Mouse (Mus musculus): ENCODE measurements at regions not wholly inside any gene's neighbourhood (a gene's known extent, or its start where the extent isn't known, plus 50 kb on each side); places are given as distances from the start of the nearest gene placed in this dataset.
A peak's percentile ranks its signal among the peaks of the same experiment; 100 is the strongest.

DNA sequence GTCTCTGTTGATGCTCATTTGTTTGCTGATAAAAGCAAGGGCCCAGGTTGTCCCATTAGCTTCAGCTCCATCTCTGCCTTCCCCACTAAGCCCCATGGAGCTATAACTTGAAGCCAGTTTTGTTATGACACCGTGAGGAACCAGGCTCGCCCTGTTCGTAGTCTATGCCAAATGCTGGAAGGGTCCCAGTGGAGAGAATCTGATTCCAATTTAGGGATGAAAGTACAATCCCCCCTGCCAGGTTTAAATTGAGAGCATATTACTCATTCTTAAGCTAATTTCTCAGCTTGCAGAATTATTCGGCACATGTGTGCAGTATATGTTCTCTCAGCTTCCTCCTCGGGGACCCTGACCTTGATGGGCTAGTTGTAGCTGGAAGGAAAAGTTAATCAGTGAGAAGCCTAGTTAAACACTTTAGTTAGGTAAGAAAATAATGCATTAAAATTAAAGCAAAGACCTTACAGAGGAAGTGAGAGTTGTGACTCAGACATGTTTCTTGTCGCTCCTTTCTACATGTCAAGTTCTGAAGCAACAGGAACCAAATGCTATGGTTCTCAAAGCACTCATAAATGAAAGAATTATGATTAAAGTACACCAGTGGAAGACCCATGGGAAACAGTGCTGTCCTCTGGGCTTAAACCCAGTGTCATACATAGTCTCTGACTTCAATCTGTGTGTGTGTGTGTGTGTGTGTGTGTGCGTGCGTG lies 295.2 kb downstream of the Rnd3 start:
- 63% methylated on average over 8 of the region's 8 CpGs for WGBS
- H3K9ac ChIP-seq: no peak overlapping the region
- peaks cover 9% of the 10 kb centered on the region; the same call in 1 of the 2 replicates for H3K4me1 ChIP-seq (replicated peaks)
- H3K27me3 ChIP-seq: no peaks in the 10 kb centered on the region
- H3K36me3 ChIP-seq: no peaks in the 10 kb centered on the region
- no peak for ATAC-seq (ENCODE audit: low FRiP score)
- H3K4me3 ChIP-seq: no peak overlapping the region
- H3K4me2 ChIP-seq: no peak overlapping the region
- H3K9me3 ChIP-seq: no peaks in the 10 kb centered on the region
- no peak overlapping the region for H3K27ac ChIP-seq

DNA sequence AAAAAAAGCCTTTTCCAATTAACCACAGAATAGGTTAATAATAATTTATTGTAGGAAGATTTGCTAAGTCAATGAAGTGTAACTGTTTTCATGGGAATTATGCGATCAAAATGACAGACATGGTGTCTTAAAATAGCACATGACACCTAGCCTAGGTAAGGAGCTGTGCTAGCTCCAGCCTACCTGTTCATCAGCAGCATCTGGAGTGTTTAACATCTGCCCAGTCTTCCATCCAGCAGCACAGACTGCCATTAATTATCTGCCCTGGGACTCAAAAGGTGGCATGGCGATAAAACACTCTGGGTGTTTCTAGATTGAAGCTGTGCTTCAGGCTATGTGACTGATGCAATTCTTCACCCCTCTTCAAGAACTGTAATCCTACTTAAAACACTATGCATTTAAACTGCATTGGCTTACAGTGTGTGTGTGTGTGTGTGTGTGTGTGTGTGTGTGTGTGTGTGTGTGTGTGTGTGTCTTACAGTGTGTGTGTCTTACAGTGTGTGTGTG lies 296.4 kb downstream of the Rnd3 start:
- no peaks in the 10 kb centered on the region for H3K36me3 ChIP-seq
- 56% methylated on average over 2 of the region's 2 CpGs for WGBS
- H3K9me3 ChIP-seq: no peaks in the 10 kb centered on the region
- no peak overlapping the region for H3K9ac ChIP-seq
- H3K27me3 ChIP-seq: no peaks in the 10 kb centered on the region
- H3K4me2 ChIP-seq: no peak overlapping the region
- peaks cover 9% of the 10 kb centered on the region; the same call in 1 of the 2 replicates for H3K4me1 ChIP-seq (replicated peaks)
- H3K27ac ChIP-seq: no peak overlapping the region
- no peak overlapping the region for H3K4me3 ChIP-seq
- ATAC-seq (ENCODE audit: low FRiP score): peak; percentile 21; the same call in 1 of the 2 replicates

DNA sequence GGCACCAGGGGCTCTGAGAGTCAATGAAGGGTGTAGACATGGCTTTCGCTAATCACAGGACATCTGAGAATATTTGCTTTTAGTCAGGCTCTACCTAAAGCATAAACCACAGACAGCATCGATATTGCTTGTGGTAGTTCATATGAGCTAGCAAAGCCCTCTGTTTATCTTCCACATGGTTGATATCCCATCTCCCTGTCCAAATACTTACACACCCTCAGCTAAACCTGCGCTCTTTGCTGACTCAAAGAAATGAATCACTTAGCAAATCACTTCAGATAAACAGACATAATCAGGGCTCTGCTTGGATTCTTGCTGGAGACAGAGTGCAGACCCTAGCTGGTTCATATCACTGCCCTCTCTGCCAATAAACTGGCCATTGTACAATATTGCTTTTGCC lies 298.8 kb downstream of the Rnd3 start:
- no peak for ATAC-seq (ENCODE audit: low FRiP score)
- H3K9ac ChIP-seq: no peak overlapping the region
- no peak overlapping the region for H3K4me2 ChIP-seq
- H3K4me1 ChIP-seq (replicated peaks): peaks cover 9% of the 10 kb centered on the region; the same call in 1 of the 2 replicates
- H3K36me3 ChIP-seq: no peaks in the 10 kb centered on the region
- WGBS: 93% methylated on average over 3 of the region's 3 CpGs
- H3K4me3 ChIP-seq: no peak overlapping the region
- H3K9me3 ChIP-seq: no peaks in the 10 kb centered on the region
- no peaks in the 10 kb centered on the region for H3K27me3 ChIP-seq
- H3K27ac ChIP-seq: no peak overlapping the region

- Histone ChIP-seq H3K4me1 (replicated peaks) (no peaks in the 10 kb centered on the region), H3K36me3 (no peaks in the 10 kb centered on the region), H3K27ac (no peak overlapping the region), H3K4me2 (no peak overlapping the region), H3K27me3 (no peaks in the 10 kb centered on the region), H3K9ac (no peak overlapping the region), H3K4me3 (no peak overlapping the region), H3K9me3 (no peaks in the 10 kb centered on the region)
- ATAC-seq (ENCODE audit: low FRiP score): no peak
- WGBS: 86% methylated on average over 2 of the region's 2 CpGs
Observed at GRCm38 (mm10) chr2:50841881-50842280, 307.0 kb downstream of the Rnd3 start.

DNA sequence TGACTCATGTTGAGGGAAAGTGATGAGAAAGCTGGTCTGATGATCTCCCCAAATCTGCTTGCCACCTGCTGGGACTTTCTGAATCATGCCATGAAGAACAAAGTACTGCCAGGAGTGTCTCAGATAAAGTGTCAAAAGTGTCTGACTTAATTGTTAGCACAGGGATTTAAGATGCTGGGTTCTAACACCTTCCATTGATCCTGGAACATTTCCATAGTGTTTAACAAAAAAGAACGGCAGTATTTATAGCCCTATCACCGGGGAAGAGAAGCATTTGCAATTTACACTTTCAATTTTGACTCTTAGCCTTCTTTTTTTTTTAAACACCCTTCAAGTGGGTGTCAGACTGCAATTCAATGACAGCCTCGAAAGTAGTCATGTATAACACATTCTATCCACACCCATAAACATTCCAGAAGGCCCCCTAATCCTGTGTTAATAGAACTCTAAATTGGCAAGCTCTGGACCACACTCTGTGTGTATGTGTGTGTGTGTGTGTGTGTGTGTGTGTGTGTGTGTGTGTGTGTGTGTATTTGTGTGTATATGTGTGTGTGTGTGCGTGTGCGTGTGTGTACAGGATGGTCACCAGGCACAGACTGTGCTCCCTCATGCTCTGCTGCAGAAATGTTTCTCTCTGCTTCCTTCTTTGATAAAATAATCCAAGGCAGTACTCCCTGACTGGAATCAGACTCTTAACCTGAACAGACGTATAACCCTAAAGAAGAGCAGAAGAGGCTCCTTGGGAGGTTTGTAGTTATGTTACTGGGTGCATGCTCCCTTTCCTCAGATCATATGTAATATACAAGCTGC lies 313.2 kb downstream of the Rnd3 start:
- no peak for ATAC-seq (ENCODE audit: low FRiP score)
- Histone ChIP-seq H3K9ac (no peak overlapping the region), H3K4me2 (no peak overlapping the region), H3K27ac (no peak overlapping the region), H3K36me3 (no peaks in the 10 kb centered on the region), H3K4me3 (no peak overlapping the region), H3K4me1 (replicated peaks) (no peaks in the 10 kb centered on the region), H3K9me3 (no peaks in the 10 kb centered on the region), H3K27me3 (0 out of 2 replicates have a peak, but pooled peaks cover 3% of the 10 kb centered on the region)
- WGBS: 83% methylated on average over 6 of the region's 6 CpGs

GRCm38 (mm10) chr2:50833791-50834190 lies 315.1 kb downstream of the Rnd3 start:
- no peaks in the 10 kb centered on the region for H3K9me3 ChIP-seq
- 91% methylated on average over 5 of the region's 5 CpGs for WGBS
- H3K4me2 ChIP-seq: no peak overlapping the region
- 0 out of 2 replicates have a peak, but pooled peaks cover 3% of the 10 kb centered on the region for H3K27me3 ChIP-seq
- H3K36me3 ChIP-seq: no peaks in the 10 kb centered on the region
- H3K4me1 ChIP-seq (replicated peaks): no peaks in the 10 kb centered on the region
- H3K9ac ChIP-seq: no peak overlapping the region
- no peak overlapping the region for H3K27ac ChIP-seq
- ATAC-seq (ENCODE audit: low FRiP score): no peak
- no peak overlapping the region for H3K4me3 ChIP-seq

DNA sequence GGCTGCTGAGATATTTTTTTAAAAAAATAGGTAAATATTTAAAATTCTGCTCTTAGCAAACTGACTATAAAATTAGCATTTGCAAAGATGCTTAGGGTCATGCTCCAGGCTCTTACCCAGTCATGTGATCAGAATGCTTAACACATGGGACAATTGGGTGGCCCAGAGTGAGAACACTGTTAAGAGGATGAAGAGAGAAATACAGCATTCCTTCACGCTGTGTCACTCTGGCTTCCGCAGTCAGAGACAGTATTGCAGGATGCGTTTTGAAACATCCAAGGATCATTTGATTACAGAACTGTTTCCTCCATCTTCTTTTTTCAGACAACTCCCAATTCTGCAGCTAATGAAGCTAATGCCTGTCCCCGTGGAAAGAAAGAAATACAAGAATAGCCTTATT lies 316.4 kb downstream of the Rnd3 start:
- H3K4me1 ChIP-seq (replicated peaks): no peaks in the 10 kb centered on the region
- no peak overlapping the region for H3K4me2 ChIP-seq
- H3K4me3 ChIP-seq: no peak overlapping the region
- 0 out of 2 replicates have a peak, but pooled peaks cover 3% of the 10 kb centered on the region for H3K27me3 ChIP-seq
- H3K36me3 ChIP-seq: no peaks in the 10 kb centered on the region
- H3K9ac ChIP-seq: no peak overlapping the region
- no peaks in the 10 kb centered on the region for H3K9me3 ChIP-seq
- H3K27ac ChIP-seq: no peak overlapping the region
- ATAC-seq (ENCODE audit: low FRiP score): no peak
- WGBS: 60% methylated on average over 4 of the region's 4 CpGs

DNA sequence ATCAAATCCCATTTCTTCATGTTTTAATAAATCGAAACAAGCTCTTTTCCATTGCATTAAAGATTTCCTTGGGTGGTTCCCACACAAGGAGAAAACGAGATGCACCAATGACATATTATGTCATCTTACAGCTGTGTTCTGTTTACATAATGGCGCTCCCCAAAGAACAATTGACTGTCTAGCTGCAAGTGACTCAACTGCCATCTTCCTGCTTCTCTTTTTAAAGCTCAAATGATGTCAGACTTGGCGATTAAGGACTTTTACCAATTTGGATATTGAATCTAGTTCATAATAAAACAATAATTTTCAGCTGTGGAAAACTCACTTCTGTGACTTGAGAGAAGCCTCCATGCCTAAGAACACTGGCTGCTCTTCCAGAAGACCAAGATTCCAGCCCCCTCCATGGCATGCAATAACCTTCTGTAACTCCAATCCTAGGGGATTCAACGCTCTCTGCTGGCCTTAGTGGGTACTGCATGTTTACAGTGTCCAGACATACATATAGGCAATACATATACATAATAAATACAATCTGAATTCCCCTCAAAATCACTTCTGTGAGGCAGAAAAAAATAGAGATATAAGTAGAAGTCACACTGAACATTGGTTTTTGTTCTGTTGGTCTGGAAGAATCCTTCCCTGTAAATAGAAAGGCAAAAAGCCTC lies 318.7 kb downstream of the Rnd3 start:
- Histone ChIP-seq H3K4me3 (no peak overlapping the region), H3K9ac (no peak overlapping the region), H3K4me1 (replicated peaks) (no peaks in the 10 kb centered on the region), H3K9me3 (no peaks in the 10 kb centered on the region), H3K27me3 (0 out of 2 replicates have a peak, but pooled peaks cover 3% of the 10 kb centered on the region), H3K4me2 (no peak overlapping the region), H3K36me3 (no peaks in the 10 kb centered on the region), H3K27ac (no peak overlapping the region)
- WGBS: 71% methylated on average over 5 of the region's 5 CpGs
- ATAC-seq (ENCODE audit: low FRiP score): no peak

GRCm38 (mm10) chr2:50827097-50827496 lies 321.8 kb downstream of the Rnd3 start:
- Histone ChIP-seq H3K4me3 (no peak overlapping the region), H3K9ac (no peak overlapping the region), H3K9me3 (no peaks in the 10 kb centered on the region), H3K36me3 (no peaks in the 10 kb centered on the region), H3K4me2 (no peak overlapping the region), H3K27me3 (no peaks in the 10 kb centered on the region), H3K27ac (no peak overlapping the region), H3K4me1 (replicated peaks) (no peaks in the 10 kb centered on the region)
- no peak for ATAC-seq (ENCODE audit: low FRiP score)
- 79% methylated on average over 5 of the region's 5 CpGs for WGBS

GRCm38 (mm10) chr2:50826537-50826936 lies 322.4 kb downstream of the Rnd3 start:
- WGBS: 84% methylated on average over 3 of the region's 3 CpGs
- Histone ChIP-seq H3K4me1 (replicated peaks) (no peaks in the 10 kb centered on the region), H3K27me3 (no peaks in the 10 kb centered on the region), H3K27ac (no peak overlapping the region), H3K36me3 (no peaks in the 10 kb centered on the region), H3K9ac (no peak overlapping the region), H3K9me3 (no peaks in the 10 kb centered on the region), H3K4me2 (no peak overlapping the region), H3K4me3 (no peak overlapping the region)
- no peak for ATAC-seq (ENCODE audit: low FRiP score)

GRCm38 (mm10) chr2:50825626-50826025 lies 323.3 kb downstream of the Rnd3 start:
- Histone ChIP-seq H3K27ac (no peak overlapping the region), H3K9ac (no peak overlapping the region), H3K4me1 (replicated peaks) (no peaks in the 10 kb centered on the region), H3K9me3 (no peaks in the 10 kb centered on the region), H3K36me3 (no peaks in the 10 kb centered on the region), H3K4me3 (no peak overlapping the region), H3K27me3 (no peaks in the 10 kb centered on the region), H3K4me2 (no peak overlapping the region)
- no peak for ATAC-seq (ENCODE audit: low FRiP score)
- 93% methylated on average over 5 of the region's 5 CpGs for WGBS

- WGBS: 75% methylated on average over 3 of the region's 3 CpGs
- H3K27ac ChIP-seq: no peak overlapping the region
- no peaks in the 10 kb centered on the region for H3K9me3 ChIP-seq
- no peak overlapping the region for H3K4me3 ChIP-seq
- H3K4me1 ChIP-seq (replicated peaks): no peaks in the 10 kb centered on the region
- H3K27me3 ChIP-seq: no peaks in the 10 kb centered on the region
- no peak for ATAC-seq (ENCODE audit: low FRiP score)
- H3K4me2 ChIP-seq: no peak overlapping the region
- H3K9ac ChIP-seq: no peak overlapping the region
- no peaks in the 10 kb centered on the region for H3K36me3 ChIP-seq
Observed at GRCm38 (mm10) chr2:50824782-50825181, 324.1 kb downstream of the Rnd3 start.

Measured in hindbrain, embryonic 13.5 days (tissue).